Mouse (Mus musculus): ENCODE data around the gene Qsox1. TPM values are rescaled to one million over a fixed set of nuclear protein-coding genes. Genes with fewer than 3 reads are reported as not detected.

Gene Qsox1
- polyA plus RNA-seq, 1 experiment from 2014 or later: 94.7 TPM

DNA sequence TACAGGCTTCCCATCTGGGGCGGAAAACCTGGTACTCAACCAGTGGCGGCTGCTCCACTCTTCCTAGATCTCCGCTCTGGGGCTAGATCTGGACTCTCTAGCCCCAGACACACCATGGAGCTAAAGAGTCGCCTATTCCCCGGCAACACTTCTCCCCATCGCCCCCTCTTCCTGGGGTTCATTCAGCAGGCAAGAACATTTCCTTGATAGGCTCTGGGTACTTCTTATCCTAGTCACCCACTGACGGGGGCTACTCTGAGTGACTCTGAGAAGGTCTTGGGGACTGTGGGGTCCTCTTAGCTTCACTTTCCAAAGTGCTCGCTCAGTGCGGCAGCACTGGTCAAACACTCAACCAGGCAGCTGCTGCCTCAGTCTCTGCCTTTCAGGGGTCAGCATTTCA is 59.3 kb downstream of the Qsox1 start:
- Histone ChIP-seq H3K36me3 (ENCODE audit: control insufficient read depth, insufficient read depth, low read length) (no peaks in the 10 kb centered on the region), H3K9me3 (replicated peaks; ENCODE audit: control insufficient read depth, low read length) (no peaks in the 10 kb centered on the region), H3K4me3 (replicated peaks; ENCODE audit: low read length) (no peak overlapping the region), H3K9ac (ENCODE audit: low read length) (no peak overlapping the region), H3K27ac (ENCODE audit: low read length) (no peak overlapping the region), H3K4me1 (ENCODE audit: control insufficient read depth, insufficient read depth, low read length) (no peaks in the 10 kb centered on the region), H3K27me3 (ENCODE audit: control insufficient read depth, insufficient read depth, low read length) (peaks cover 37% of the 10 kb centered on the region), H3K4me2 (ENCODE audit: low read depth, low read length) (no peak overlapping the region)
- no peak for ATAC-seq (ENCODE audit: insufficient read depth, low FRiP score)
- 64% methylated on average over 9 of the region's 9 CpGs for WGBS

DNA sequence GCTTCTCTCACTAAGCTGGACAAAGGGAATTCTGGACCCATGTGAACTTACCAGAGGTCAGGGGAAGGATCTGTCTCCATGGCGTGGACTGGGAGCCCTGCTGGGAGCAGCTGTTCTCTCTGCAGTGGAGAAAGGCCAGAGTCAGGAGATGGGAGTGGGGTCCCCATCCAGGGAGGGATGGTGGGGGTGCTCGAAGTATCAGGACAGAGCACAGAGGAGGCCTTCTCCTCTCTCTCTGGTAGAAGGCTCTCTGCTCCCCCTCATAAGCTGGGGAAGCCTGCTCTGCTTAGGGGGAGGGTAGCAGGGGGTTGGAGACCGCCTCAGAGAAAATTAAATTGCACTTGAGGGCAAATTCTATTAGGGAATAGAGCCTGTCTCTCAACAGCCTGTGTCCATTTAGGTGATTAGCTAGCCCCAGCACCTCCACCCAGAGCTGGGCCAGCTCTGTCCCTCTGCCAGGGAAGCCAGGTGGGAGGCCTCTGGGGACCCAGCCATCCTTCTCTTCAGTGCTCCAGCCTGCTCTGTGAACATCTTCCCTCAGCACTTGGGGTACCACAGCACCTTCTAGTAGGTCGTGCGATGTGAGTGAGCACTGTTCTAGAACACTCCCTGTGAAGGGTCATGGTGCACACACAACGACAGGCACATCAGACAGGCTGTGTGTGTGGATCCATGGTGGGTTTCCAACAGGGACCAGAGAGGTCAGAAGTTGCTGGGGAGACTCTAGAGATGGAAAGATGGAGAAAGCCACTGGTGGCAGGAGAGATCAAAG is 61.0 kb downstream of the Qsox1 start, which contains the start of gene Lhx4:
Gene Lhx4, minus strand, starts transcription at position 201 of the 772 bp plus-strand sequence.
- Histone ChIP-seq H3K9ac (ENCODE audit: low read length) (no peak within 1 kb of the TSS), H3K27ac (ENCODE audit: low read length) (no peak within 1 kb of the TSS), H3K36me3 (ENCODE audit: control insufficient read depth, insufficient read depth, low read length) (no peaks in the 10 kb centered on the region), H3K4me1 (ENCODE audit: control insufficient read depth, insufficient read depth, low read length) (no peaks in the 10 kb centered on the region), H3K4me2 (ENCODE audit: low read depth, low read length) (no peak within 1 kb of the TSS), H3K4me3 (replicated peaks; ENCODE audit: low read length) (no peak within 1 kb of the TSS), H3K9me3 (replicated peaks; ENCODE audit: control insufficient read depth, low read length) (no peaks in the 10 kb centered on the region), H3K27me3 (ENCODE audit: control insufficient read depth, insufficient read depth, low read length) (peaks cover 53% of the 10 kb centered on the region)
- ATAC-seq (ENCODE audit: insufficient read depth, low FRiP score): no peak
- 61% methylated on average over 6 of the region's 6 CpGs for WGBS

DNA sequence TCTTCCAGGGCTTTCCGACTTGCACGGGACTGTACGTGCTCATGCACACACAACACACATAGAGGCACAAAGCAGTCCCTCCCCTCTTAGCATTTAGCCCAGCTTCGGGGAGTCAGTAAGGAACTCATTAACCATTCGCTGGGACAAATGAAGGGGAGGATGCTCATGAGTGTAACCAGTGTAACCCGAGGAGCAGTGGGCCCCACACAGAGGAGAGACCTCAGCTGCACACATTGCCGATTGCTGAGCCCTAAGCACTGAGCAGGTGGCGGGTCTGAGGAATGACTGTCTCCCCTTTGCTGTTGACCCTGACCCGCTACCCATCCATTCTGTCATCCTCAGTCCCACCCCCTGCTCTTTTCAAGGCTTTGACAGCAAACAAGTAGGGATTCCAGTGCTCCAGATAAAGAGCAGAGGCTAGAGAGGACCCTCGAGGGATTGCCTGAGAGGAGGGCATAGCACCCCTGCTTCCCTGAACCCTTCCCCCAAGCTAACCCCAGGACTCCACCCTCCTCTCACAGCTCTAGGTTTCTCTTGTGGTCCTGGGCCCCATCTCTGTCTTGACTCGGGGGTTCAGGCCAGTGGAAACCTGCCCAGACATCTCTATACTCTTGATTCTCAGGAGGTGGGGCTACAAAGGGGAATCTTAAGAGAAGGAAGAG is 62.0 kb downstream of the Qsox1 start:
- Histone ChIP-seq H3K4me3 (replicated peaks; ENCODE audit: low read length) (no peak overlapping the region), H3K9ac (ENCODE audit: low read length) (no peak overlapping the region), H3K4me2 (ENCODE audit: low read depth, low read length) (no peak overlapping the region), H3K27me3 (ENCODE audit: control insufficient read depth, insufficient read depth, low read length) (peaks cover 63% of the 10 kb centered on the region), H3K4me1 (ENCODE audit: control insufficient read depth, insufficient read depth, low read length) (no peaks in the 10 kb centered on the region), H3K27ac (ENCODE audit: low read length) (no peak overlapping the region), H3K9me3 (replicated peaks; ENCODE audit: control insufficient read depth, low read length) (no peaks in the 10 kb centered on the region), H3K36me3 (ENCODE audit: control insufficient read depth, insufficient read depth, low read length) (no peaks in the 10 kb centered on the region)
- 15% methylated on average over 11 of the region's 11 CpGs for WGBS
- ATAC-seq (ENCODE audit: insufficient read depth, low FRiP score): no peak

DNA sequence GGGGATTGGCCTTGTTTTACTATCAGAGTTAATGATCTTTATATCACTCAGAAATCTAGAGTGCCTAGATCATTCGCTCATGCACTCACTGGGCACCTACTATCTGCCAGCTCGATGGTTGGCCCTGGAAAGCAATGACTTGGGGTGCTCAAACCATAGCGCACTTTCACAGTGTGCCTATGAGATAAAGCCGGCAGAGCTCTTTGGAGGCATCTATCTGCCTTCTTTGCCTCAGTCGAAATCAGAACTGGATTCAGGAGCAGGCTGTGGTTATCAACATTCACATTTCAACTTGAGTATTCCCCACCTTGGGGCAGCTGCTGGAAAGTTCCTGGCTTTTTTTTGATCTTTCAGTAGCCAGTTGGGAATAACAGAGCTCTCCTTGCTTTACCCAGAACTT is 64.8 kb downstream of the Qsox1 start:
- Histone ChIP-seq H3K4me3 (replicated peaks; ENCODE audit: low read length) (no peak overlapping the region), H3K4me2 (ENCODE audit: low read depth, low read length) (no peak overlapping the region), H3K27me3 (ENCODE audit: control insufficient read depth, insufficient read depth, low read length) (peaks cover 76% of the 10 kb centered on the region), H3K9me3 (replicated peaks; ENCODE audit: control insufficient read depth, low read length) (no peaks in the 10 kb centered on the region), H3K9ac (ENCODE audit: low read length) (no peak overlapping the region), H3K4me1 (ENCODE audit: control insufficient read depth, insufficient read depth, low read length) (0 out of 2 replicates have a peak, but pooled peaks cover 2% of the 10 kb centered on the region), H3K36me3 (ENCODE audit: control insufficient read depth, insufficient read depth, low read length) (no peaks in the 10 kb centered on the region), H3K27ac (ENCODE audit: low read length) (no peak overlapping the region)
- ATAC-seq (ENCODE audit: insufficient read depth, low FRiP score): no peak
- 74% methylated on average over 5 of the region's 5 CpGs for WGBS

DNA sequence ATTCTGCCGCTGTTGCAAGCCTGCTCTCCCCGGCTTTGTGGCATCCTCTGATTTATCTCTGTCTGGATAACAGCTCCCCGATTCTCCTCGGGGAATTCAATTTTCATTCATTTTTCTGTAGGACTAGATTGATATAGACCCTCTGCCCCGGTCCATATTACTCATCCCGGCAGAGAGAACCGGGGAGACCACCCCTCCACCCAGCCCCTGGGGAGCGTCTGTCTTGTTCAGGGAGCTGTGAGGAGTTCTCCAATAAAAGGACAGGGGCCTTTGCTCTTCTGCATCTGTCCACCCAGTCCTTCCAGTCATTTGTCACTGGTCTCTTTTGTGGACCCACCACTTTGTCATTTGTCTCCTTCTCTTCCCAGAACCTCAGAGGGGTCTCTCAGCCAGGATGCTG is 65.7 kb downstream of the Qsox1 start:
- Histone ChIP-seq H3K4me3 (replicated peaks; ENCODE audit: low read length) (no peak overlapping the region), H3K9ac (ENCODE audit: low read length) (no peak overlapping the region), H3K9me3 (replicated peaks; ENCODE audit: control insufficient read depth, low read length) (no peaks in the 10 kb centered on the region), H3K36me3 (ENCODE audit: control insufficient read depth, insufficient read depth, low read length) (no peaks in the 10 kb centered on the region), H3K27ac (ENCODE audit: low read length) (no peak overlapping the region), H3K4me1 (ENCODE audit: control insufficient read depth, insufficient read depth, low read length) (peaks cover 10% of the 10 kb centered on the region), H3K4me2 (ENCODE audit: low read depth, low read length) (no peak overlapping the region), H3K27me3 (ENCODE audit: control insufficient read depth, insufficient read depth, low read length) (peaks cover 83% of the 10 kb centered on the region)
- no peak for ATAC-seq (ENCODE audit: insufficient read depth, low FRiP score)
- 15% methylated on average over 8 of the region's 8 CpGs for WGBS

DNA sequence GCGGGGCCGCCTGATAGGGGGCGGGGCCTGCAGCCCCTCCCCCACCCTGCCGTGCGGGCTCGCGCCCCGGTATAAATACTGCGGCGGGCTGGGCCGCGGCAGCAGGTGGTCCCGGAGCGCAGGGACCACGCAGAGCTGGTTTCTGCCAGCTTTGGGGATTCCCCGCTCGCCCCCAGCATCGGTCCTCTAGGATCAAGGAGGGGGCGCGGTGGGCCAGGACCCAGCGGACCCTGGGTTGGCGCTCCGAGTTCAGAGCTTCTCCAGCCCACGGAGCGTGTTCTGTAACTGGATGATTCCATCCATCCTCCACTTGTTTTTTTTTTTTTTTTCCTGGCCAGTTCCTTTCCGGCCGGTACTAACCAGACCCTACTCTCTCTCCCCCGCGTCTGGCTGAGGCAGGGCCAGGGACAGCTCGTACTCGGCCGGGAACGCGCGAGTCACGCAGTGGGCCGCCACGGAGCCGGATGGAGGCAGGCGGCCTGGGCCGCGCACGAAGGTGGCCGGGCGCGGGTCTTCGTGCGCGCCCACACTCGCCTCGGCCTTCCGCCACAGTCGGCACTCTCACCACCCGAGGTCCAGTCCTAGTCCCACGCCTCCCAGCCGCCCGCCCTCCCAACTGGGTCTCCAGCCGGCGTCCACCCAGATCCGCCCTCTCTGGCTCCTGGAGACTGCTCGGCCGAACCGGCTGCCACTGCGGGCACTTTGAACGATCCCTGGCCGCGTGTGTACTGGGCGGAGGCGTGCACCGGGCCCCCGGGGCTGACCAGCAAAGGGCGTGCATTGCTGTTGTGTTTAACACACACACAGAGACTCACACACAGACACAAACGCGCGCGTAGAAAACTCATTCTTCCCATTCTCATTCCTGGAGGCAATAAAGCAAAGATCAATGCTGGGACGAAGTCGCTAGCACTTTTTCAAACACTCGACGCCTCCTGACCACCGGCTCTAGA is 70.0 kb downstream of the Qsox1 start:
- Histone ChIP-seq H3K36me3 (ENCODE audit: control insufficient read depth, insufficient read depth, low read length) (no peaks in the 10 kb centered on the region), H3K4me1 (ENCODE audit: control insufficient read depth, insufficient read depth, low read length) (peaks cover 16% of the 10 kb centered on the region), H3K27ac (ENCODE audit: low read length) (no peak overlapping the region), H3K4me3 (replicated peaks; ENCODE audit: low read length) (peak overlapping the region; percentile 55), H3K4me2 (ENCODE audit: low read depth, low read length) (peak overlapping the region; percentile 94), H3K9ac (ENCODE audit: low read length) (peak overlapping the region; percentile 40), H3K27me3 (ENCODE audit: control insufficient read depth, insufficient read depth, low read length) (peaks cover 87% of the 10 kb centered on the region), H3K9me3 (replicated peaks; ENCODE audit: control insufficient read depth, low read length) (no peaks in the 10 kb centered on the region)
- WGBS: 1% methylated on average over 81 of the region's 81 CpGs
- peak; percentile 63 for ATAC-seq (ENCODE audit: insufficient read depth, low FRiP score)

DNA sequence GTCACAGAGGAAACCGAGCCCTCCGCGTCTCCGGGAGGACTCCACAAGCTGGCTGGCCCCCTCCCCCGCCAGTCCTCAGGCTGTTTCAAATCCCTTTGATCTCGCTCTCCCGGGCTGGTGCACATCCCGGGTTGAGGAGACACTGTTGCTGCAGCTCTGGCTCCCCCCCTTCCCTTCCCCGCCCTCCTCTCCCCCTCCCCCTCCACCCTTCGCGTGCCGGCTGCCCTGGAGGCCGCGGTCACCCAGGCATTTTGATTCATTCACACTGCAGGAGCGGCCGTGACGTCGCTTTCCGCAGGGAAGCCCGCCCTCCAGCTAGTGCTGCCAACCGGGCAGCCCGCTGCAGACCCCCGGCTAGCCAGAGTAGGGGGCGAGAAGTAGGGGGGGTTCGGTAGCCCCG is 70.7 kb downstream of the Qsox1 start:
- peak overlapping the region; percentile 28 for H3K9ac ChIP-seq (ENCODE audit: low read length)
- peak overlapping the region; percentile 94 for H3K4me2 ChIP-seq (ENCODE audit: low read depth, low read length)
- peak overlapping the region; percentile 55 for H3K4me3 ChIP-seq (replicated peaks; ENCODE audit: low read length)
- no peaks in the 10 kb centered on the region for H3K9me3 ChIP-seq (replicated peaks; ENCODE audit: control insufficient read depth, low read length)
- no peaks in the 10 kb centered on the region for H3K36me3 ChIP-seq (ENCODE audit: control insufficient read depth, insufficient read depth, low read length)
- no peak overlapping the region for H3K27ac ChIP-seq (ENCODE audit: low read length)
- ATAC-seq (ENCODE audit: insufficient read depth, low FRiP score): 0 out of 2 replicates have a peak, but pooled peaks have one; percentile 22
- 0% methylated on average over 25 of the region's 26 CpGs for WGBS
- peaks cover 87% of the 10 kb centered on the region for H3K27me3 ChIP-seq (ENCODE audit: control insufficient read depth, insufficient read depth, low read length)
- H3K4me1 ChIP-seq (ENCODE audit: control insufficient read depth, insufficient read depth, low read length): peaks cover 20% of the 10 kb centered on the region

DNA sequence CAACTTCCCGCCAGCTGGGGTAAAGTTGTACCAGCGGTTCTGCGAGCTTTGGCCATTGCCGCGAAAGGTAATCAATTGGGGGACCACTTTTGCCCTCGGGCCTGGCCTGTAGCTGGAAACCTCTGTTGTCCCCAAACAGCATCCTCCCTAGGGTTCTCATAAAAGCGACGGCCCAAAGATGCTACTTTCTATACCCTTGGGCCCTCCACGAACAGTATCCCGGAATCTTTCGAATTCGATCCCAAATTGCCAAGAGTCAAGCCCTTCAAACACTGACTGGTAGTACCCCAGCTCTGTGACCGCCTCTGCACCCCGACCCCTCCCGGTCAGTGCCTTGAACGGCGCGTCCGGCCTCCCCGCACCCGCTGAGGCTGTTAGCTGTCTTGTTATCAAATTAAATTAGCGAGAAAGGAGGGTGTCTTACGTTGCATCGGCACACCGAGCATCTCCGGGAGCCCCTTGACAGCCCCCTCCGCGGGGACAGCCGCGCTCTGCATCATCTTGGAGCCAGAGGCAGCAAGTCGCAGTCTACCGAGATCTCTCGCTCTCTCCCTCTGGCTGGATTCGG is 71.2 kb downstream of the Qsox1 start:
- Histone ChIP-seq H3K27me3 (ENCODE audit: control insufficient read depth, insufficient read depth, low read length) (peaks cover 87% of the 10 kb centered on the region), H3K9ac (ENCODE audit: low read length) (no peak overlapping the region), H3K9me3 (replicated peaks; ENCODE audit: control insufficient read depth, low read length) (no peaks in the 10 kb centered on the region), H3K4me1 (ENCODE audit: control insufficient read depth, insufficient read depth, low read length) (peaks cover 20% of the 10 kb centered on the region), H3K4me2 (ENCODE audit: low read depth, low read length) (peak overlapping the region; percentile 94), H3K4me3 (replicated peaks; ENCODE audit: low read length) (peak overlapping the region; percentile 55), H3K27ac (ENCODE audit: low read length) (no peak overlapping the region), H3K36me3 (ENCODE audit: control insufficient read depth, insufficient read depth, low read length) (no peaks in the 10 kb centered on the region)
- no peak for ATAC-seq (ENCODE audit: insufficient read depth, low FRiP score)
- under 1% methylated on average over 34 of the region's 34 CpGs for WGBS

Measured in stomach, embryonic 16.5 days (tissue).